Mouse (Mus musculus) urinary bladder, postnatal 25 days (tissue): ENCODE data around the gene Gsta3.

Experiments
- DNase-seq: peaks from one replicate; pipeline ENCODE4 v3.0.0; 2022; ENCODE audit warnings: low spot score

Gene Gsta3

GRCm38 (mm10) chr1:21301686-21302085 lies 61.3 kb downstream of the Gsta3 start:
- DNase-seq, result no peak

GRCm38 (mm10) chr1:21304174-21304573 lies 63.8 kb downstream of the Gsta3 start:
- DNase-seq, result no peak

DNA sequence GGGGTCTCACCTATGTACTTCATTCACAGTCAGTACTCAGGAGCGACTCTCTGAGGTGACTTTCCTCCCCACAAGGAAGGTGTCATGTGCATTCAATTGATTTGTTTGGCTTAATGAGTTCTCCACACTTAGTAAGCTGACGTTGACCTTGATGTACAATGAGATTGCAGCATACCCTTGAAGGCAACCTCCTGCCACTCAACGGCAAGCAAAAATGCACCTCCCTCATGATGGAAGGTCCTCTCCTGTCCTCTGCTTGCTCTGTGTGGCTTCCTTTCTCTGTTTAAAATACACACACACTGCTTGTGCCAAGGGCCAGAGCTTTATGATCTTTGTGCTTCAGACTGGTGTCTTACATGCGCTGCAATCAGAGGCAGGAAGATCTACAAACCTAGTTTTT lies 64.3 kb downstream of the Gsta3 start:
- DNase-seq, result no peak

- no peak for DNase-seq
Measured at GRCm38 (mm10) chr1:21305443-21305842, 65.1 kb downstream of the Gsta3 start.

GRCm38 (mm10) chr1:21314336-21314735 lies 73.9 kb downstream of the Gsta3 start:
- no peak for DNase-seq
